Mouse (Mus musculus) kidney, postnatal 36 days (tissue): ENCODE data around the gene Olfr17.
A peak's percentile ranks its signal among the peaks of the same experiment; 100 is the strongest.
"Not testable (repeated sequence)": the region's sequence is repeated elsewhere in the genome, so short reads cannot be mapped to it uniquely, and the experiment has no call there.

Source experiments
- DNase-seq, 2 experiments: peaks; one replicate each; pipeline ENCODE4 v3.0.0; 2021 to 2022; ENCODE audit warnings: mixed read lengths in 2 of 2

The Olfr17 gene

DNA sequence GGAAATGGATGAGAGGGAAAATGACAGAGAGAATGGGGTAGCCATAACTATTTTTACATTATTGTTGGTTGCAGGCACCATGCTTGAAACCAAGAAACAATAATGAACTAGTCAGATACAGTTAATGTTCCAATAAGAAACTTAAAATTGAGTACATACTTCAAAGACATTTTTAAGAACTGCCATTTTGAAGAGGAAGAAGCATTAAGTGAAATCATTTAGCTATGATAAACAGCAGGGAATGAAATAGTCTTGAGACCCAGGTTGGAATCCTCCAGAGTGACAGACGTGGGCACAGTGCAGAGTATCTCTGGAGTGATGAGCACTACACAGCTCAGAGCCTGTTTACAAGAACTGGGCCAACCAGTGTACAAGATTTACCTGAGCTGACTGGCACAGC, at the start of gene Olfr17:
Gene Olfr17, plus strand, starts transcription at position 301 of the 400 bp plus-strand sequence.
- DNase-seq, result no peak

DNA sequence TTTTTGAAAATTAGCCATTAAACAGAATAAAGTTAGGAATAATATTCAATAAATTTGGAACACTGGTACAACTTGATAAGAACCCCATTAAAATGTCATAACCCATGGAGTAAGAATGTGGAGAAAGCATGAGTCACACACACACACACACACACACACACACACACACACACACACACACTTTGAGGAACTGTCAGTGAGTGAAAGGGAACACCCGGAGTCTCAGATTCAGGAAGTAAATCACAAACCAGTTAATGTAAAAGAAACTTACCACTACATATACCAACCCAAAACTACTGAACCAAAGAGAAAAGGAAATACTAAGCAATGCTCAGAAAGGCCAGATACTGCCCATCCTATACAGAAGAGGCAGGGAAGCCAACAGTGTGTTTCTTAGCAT, 48.6 kb upstream of the Olfr17 start:
- DNase-seq, result no peak

DNA sequence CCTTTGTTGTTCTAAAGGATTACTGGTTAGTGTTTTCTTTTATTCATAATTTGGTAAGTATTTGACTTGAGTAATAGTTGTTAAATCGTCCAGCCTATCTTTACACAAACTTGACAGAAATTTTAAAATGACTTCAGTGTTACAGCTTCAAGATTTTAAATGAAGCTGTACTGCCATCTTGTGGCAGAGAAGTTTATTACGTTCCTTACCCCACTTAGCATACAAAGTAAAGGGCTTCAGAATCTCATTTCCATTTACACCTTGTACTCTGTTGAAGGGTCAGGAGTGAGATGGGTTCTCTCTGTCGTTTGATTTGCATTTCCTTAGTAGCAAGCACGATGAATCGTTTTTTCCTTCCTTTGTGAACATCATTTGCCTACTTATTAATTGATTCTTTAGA, 47.2 kb upstream of the Olfr17 start:
- DNase-seq, result peak; percentile 41 to 58

DNA sequence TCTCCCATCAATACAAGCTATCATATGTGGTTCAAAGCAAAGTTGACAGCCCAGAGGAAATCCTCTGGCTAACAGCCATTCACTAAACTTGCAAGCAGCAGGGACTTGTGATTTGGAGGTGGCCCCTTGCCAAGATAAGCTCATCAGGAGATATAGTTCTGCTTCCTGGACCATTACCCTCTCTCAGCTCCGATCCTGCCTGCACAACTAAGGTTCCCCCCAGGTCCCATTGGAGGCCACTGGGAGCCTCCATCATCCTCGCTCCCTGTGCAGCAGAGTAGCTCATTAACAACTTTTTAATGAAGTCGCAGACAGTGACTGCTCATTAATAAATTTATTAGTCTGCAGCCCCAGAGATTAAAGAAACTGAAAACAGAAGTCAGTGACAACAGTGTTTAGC, 45.4 kb upstream of the Olfr17 start:
- DNase-seq, result no peak

DNA sequence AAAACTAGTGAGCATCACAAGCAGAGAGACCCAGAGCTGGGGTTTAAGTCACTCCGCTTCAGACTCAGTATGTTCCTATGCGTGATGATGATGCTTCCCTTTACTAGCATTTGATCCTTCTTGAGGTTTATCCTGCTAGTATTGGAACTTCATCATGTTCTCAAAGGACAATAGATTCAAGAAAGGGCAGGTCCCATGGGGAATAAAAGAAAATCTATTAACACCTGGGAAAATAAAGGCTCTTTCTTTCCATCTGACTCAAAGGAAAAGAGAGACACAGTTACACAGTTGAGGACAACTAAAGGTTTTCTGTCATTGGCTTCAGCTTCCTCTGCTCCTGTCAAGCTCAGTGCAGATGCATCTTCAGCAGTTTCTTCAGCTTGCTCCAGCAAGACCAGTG, 22.3 kb upstream of the Olfr17 start, which contains the start of gene Olfr714:
Gene Olfr714, plus strand, starts transcription at position 301 of the 400 bp plus-strand sequence.
- no peak for DNase-seq

DNA sequence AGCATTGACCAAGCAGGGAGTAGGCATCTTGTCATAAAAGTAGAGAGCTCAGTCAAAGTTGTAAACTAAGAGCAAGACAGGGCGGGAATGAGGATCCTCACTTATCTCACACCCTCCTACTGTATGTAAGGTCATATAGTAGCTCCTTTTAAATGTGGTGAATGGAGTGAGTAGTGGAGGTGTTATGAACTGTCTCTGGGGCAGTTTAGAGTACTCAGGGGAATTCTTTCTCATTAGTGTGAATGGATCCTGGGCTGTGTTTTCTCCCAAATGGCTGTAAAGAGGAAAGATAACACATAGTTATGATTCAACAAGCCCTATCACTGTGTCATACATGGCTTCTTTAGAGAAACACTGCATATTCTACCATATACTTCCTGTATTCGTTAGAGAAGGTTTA, 17.2 kb downstream of the Olfr17 start, which contains the start of gene Olfr715b:
Gene Olfr715b, minus strand, starts transcription at position 101 of the 400 bp plus-strand sequence.
- DNase-seq, result not testable (repeated sequence)

DNA sequence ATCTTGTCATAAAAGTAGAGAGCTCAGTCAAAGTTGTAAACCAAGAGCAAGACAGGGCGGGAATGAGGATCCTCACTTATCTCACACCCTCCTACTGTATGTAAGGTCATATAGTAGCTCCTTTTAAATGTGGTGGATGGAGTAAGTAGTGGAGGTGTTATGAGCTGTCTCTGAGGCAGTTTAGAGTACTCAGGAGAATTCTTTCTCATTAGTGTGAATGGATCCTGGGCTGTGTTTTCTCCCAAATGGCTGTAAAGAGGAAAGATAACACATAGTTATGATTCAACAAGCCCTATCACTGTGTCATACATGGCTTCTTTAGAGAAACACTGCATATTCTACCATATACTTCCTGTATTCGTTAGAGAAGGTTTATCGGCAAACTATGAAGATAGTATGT, 38.0 kb downstream of the Olfr17 start, which contains the start of gene Olfr715:
Gene Olfr715, minus strand, starts transcription at position 101 of the 400 bp plus-strand sequence.
- DNase-seq, result not testable (repeated sequence)

DNA sequence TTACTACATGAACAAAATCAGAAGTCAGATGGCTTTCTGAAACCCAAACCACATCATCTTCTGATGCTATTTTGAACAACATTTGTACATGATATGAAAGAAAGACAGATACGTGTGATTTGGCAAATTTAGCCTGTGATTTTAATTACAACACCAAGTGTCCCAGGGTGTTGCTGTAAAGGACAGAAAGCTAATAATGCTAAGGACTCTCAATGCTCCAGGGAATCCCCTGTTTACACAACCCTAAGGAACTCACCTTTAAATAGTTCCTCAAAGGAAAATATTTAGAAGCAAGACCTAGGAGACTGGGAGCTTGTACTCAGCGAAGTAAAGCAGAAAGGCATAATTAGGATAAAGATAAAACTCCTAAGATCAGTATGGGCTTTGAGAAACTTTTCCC, 45.0 kb downstream of the Olfr17 start, which contains the start of gene Olfr716:
Gene Olfr716, plus strand, starts transcription at position 301 of the 400 bp plus-strand sequence.
- not testable (repeated sequence) for DNase-seq
